Mouse (Mus musculus): Measurements from ENCODE around the gene Igfbp1. TPM values are rescaled to one million over a fixed set of nuclear protein-coding genes. Genes with fewer than 3 reads are reported as not detected.
"Not testable (repeated sequence)": the region's sequence is repeated elsewhere in the genome, so short reads cannot be mapped to it uniquely, and the experiment has no call there.

Gene Igfbp1
- total RNA-seq, 2 experiments from 2014 or later = not detected

GRCm38 (mm10) chr11:7194432-7195311 lies 2.9 kb upstream of the Igfbp1 start:
- DNase-seq (ENCODE audit: low spot score) = no peak

GRCm38 (mm10) chr11:7195312-7195685 lies 2.3 kb upstream of the Igfbp1 start:
- DNase-seq (ENCODE audit: low spot score) = no peak

GRCm38 (mm10) chr11:7198006-7198405 lies 424 bp downstream of the Igfbp1 start:
- DNase-seq (ENCODE audit: low spot score) = no peak

- no peak for DNase-seq (ENCODE audit: low spot score)
Observed at GRCm38 (mm10) chr11:7198481-7199256, 1.1 kb downstream of the Igfbp1 start.

- peak; percentile 53 for DNase-seq (ENCODE audit: low spot score)
Observed at GRCm38 (mm10) chr11:7199736-7200392, 2.3 kb downstream of the Igfbp1 start.

GRCm38 (mm10) chr11:7200393-7200783 lies 2.8 kb downstream of the Igfbp1 start:
- DNase-seq (ENCODE audit: low spot score) = no peak

- no peak for DNase-seq (ENCODE audit: low spot score)
Observed at GRCm38 (mm10) chr11:7202206-7202605, 4.6 kb downstream of the Igfbp1 start.

- DNase-seq (ENCODE audit: low spot score) = no peak
Observed at GRCm38 (mm10) chr11:7203846-7204245, 6.3 kb downstream of the Igfbp1 start.

- peak; percentile 65 for DNase-seq (ENCODE audit: low spot score)
Observed at GRCm38 (mm10) chr11:7210343-7210742, 12.8 kb downstream of the Igfbp1 start.

- no peak for DNase-seq (ENCODE audit: low spot score)
Observed at GRCm38 (mm10) chr11:7211211-7211610, 13.6 kb downstream of the Igfbp1 start.

- no peak for DNase-seq (ENCODE audit: low spot score)
Observed at GRCm38 (mm10) chr11:7212126-7212798, 14.7 kb downstream of the Igfbp1 start.

GRCm38 (mm10) chr11:7213161-7213500 lies 15.5 kb downstream of the Igfbp1 start:
- DNase-seq (ENCODE audit: low spot score) = no peak

- peak; percentile 10 for DNase-seq (ENCODE audit: low spot score)
Observed at GRCm38 (mm10) chr11:7213501-7214341, 16.1 kb downstream of the Igfbp1 start, which contains the start of gene Igfbp3. Gene Igfbp3, minus strand, starts transcription at chr11:7213923.

- no peak for DNase-seq (ENCODE audit: low spot score)
Observed at GRCm38 (mm10) chr11:7214342-7214660, 16.7 kb downstream of the Igfbp1 start.

- peak; percentile 31 for DNase-seq (ENCODE audit: low spot score)
Observed at GRCm38 (mm10) chr11:7214761-7215160, 17.2 kb downstream of the Igfbp1 start.

- peak; percentile 45 for DNase-seq (ENCODE audit: low spot score)
Observed at GRCm38 (mm10) chr11:7215703-7216102, 18.1 kb downstream of the Igfbp1 start.

- DNase-seq (ENCODE audit: low spot score) = not testable (repeated sequence)
Observed at GRCm38 (mm10) chr11:7221826-7222225, 24.2 kb downstream of the Igfbp1 start.

- no peak for DNase-seq (ENCODE audit: low spot score)
Observed at GRCm38 (mm10) chr11:7226200-7226599, 28.6 kb downstream of the Igfbp1 start.

- no peak for DNase-seq (ENCODE audit: low spot score)
Observed at GRCm38 (mm10) chr11:7226810-7227550, 29.4 kb downstream of the Igfbp1 start.

GRCm38 (mm10) chr11:7228107-7228506 lies 30.5 kb downstream of the Igfbp1 start:
- DNase-seq (ENCODE audit: low spot score) = no peak

Measured in gastrocnemius, adult 18-20 months (tissue).